Mouse (Mus musculus) forebrain, embryonic 14.5 days (tissue): ENCODE measurements at regions not wholly inside any gene's neighbourhood (a gene's known extent, or its start where the extent isn't known, plus 50 kb on each side); places are given as distances from the start of the nearest gene placed in this dataset.

Experiments
- ATAC-seq: fragments of 200-750 bp; cut with Nextera tagmentation; 2 replicates; pipeline ENCODE4 v1.8.0; 2017; ENCODE audit warnings: mild to moderate bottlenecking, moderate library complexity
- DNase-seq: peaks from one replicate; pipeline ENCODE4 v3.0.0-alpha.2; 2015; ENCODE audit warnings: low spot score
- H3K27ac ChIP-seq: fragments of 300-500 bp; sonication (generic); 2 replicates; pipeline ENCODE4 v1.5.1; 2014; ENCODE audit warnings: low read depth, mild to moderate bottlenecking, control low read depth, low read length, moderate library complexity
- H3K27me3 ChIP-seq: fragments of 300-500 bp; sonication (generic); replicated peaks from 2 replicates; pipeline ENCODE4 v1.6.1; 2014; ENCODE audit warnings: low read length, control low read depth, mixed read lengths; ENCODE audit not compliant: control insufficient read depth, insufficient read depth
- H3K36me3 ChIP-seq: fragments of 300-500 bp; sonication (generic); 2 replicates; pipeline ENCODE4 v1.6.1; 2014; ENCODE audit warnings: low read length, control low read depth; ENCODE audit not compliant: control insufficient read depth, insufficient read depth
- H3K4me1 ChIP-seq: fragments of 300-500 bp; sonication (generic); 2 replicates; pipeline ENCODE4 v1.6.1; 2014; ENCODE audit warnings: antibody characterized with exemption, low read length, control low read depth; ENCODE audit not compliant: control insufficient read depth, insufficient read depth
- H3K4me2 ChIP-seq: fragments of 300-500 bp; sonication (generic); 2 replicates; pipeline ENCODE4 v1.6.1; 2014; ENCODE audit warnings: mild to moderate bottlenecking, control low read depth, low read length
- H3K4me3 ChIP-seq: fragments of 300-500 bp; sonication (generic); 2 replicates; pipeline ENCODE4 v1.5.1; 2014; ENCODE audit warnings: low read depth, low read length, control low read depth
- H3K9ac ChIP-seq: fragments of 300-500 bp; sonication (generic); 2 replicates; pipeline ENCODE4 v1.6.1; 2014; ENCODE audit warnings: mild to moderate bottlenecking, low read length, control low read depth, moderate library complexity
- H3K9me3 ChIP-seq: fragments of 300-500 bp; sonication (generic); replicated peaks from 2 replicates; pipeline ENCODE4 v1.6.1; 2016; ENCODE audit warnings: low read length, control low read depth, mixed read lengths; ENCODE audit not compliant: control insufficient read depth
- WGBS: fragments of 180-500 bp; shearing (Covaris S2); extraction: QIAGEN DNeasy Blood & Tissue Kit; methylation state at CpG from one replicate; pipeline ENCODE4 v1.1.7; 2014; 5-methylcytosine and 5-hydroxymethylcytosine counted together

DNA sequence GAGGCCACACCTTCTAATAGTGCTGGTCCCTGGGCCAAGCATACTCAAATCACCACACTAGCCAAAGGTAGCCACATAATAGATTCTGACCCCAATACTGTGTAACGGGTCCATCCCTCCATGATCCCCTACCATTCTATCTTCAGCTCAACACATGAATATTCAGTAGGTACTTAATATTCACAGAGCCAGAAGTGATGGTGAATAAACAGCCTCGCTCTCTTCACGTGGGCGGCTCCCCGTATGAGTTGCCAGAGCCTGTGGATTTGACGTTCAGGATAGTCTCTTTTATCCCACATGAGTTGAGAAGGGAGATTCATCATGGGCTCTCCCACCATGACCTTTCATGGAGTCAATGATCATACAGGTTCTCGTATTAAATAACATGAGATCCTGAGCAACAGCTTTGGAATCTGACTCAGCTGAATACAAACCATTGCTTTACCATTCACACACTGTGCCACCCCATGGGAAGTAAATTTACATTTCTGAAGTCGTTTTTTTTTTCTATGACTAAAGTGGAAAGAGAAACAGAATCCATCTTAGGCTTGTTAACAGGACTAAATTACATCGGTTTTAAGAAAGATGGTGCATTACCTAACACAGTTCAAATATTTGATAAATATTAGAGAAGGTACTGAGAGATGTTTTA is 297.4 kb downstream of the Mat2b start:
- 27% methylated on average over 9 of the region's 9 CpGs for WGBS
- Histone ChIP-seq H3K4me1 (peaks cover 13% of the 10 kb centered on the region), H3K4me3 (no peak overlapping the region), H3K27ac (no peak overlapping the region), H3K36me3 (no peaks in the 10 kb centered on the region), H3K27me3 (no peaks in the 10 kb centered on the region), H3K9ac (no peak overlapping the region), H3K4me2 (no peak overlapping the region), H3K9me3 (no peaks in the 10 kb centered on the region)
- peak; percentile 83 for ATAC-seq
- peak; percentile 54 for DNase-seq

DNA sequence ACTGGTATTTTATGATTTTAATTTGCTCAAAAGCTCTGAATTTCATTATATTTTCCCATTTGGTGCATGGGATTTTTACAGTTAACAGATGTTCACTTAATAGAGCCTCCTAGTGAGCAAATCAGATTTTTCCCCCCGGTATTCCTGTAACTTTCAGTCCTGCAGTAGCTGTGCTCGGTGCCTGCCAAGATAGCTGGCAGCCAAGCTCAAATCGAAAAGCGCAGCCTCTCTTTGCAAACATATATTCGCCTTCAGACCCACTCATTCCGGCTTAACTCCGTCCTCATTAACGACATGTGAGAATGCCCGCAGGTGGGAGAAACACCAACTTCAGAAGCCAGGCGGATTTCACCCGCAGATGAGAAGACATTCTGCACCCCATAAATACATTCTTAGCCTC is 299.7 kb downstream of the Mat2b start:
- Histone ChIP-seq H3K36me3 (no peaks in the 10 kb centered on the region), H3K4me3 (no peak overlapping the region), H3K9me3 (no peaks in the 10 kb centered on the region), H3K4me2 (peak overlapping the region; percentile 15), H3K4me1 (peaks cover 13% of the 10 kb centered on the region), H3K9ac (no peak overlapping the region), H3K27me3 (no peaks in the 10 kb centered on the region), H3K27ac (peak overlapping the region; percentile 14; the same call in 1 of the 2 replicates)
- peak; percentile 74 for DNase-seq
- WGBS = 36% methylated on average over 11 of the region's 11 CpGs
- peak; percentile 33; the same call in 1 of the 2 replicates for ATAC-seq

DNA sequence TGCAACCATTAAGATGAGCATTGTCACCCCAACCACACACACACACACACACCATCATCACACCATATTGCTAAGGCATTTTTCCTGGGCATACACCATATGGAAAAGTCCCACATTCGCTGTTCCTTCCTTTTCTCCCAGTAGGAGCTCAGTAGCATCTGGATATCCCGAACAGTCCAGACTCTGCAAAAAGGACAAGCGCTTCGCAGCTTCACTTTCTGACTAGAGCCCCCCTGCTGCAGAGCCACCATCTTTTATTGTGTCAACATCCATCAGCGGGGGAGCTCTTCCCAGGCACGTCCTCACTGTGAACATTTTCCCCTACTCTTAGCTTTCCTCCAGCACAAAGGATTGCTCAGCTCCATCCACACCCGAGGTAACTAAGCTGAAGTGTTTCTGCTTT is 300.1 kb downstream of the Mat2b start:
- Histone ChIP-seq H3K36me3 (no peaks in the 10 kb centered on the region), H3K9ac (no peak overlapping the region), H3K27me3 (no peaks in the 10 kb centered on the region), H3K4me1 (peaks cover 13% of the 10 kb centered on the region), H3K27ac (peak overlapping the region; percentile 17; the same call in 1 of the 2 replicates), H3K4me2 (peak overlapping the region; percentile 15), H3K4me3 (no peak overlapping the region), H3K9me3 (no peaks in the 10 kb centered on the region)
- peak; percentile 44; the same call in 1 of the 2 replicates for ATAC-seq
- 23% methylated on average over 7 of the region's 7 CpGs for WGBS
- DNase-seq = peak; percentile 27

DNA sequence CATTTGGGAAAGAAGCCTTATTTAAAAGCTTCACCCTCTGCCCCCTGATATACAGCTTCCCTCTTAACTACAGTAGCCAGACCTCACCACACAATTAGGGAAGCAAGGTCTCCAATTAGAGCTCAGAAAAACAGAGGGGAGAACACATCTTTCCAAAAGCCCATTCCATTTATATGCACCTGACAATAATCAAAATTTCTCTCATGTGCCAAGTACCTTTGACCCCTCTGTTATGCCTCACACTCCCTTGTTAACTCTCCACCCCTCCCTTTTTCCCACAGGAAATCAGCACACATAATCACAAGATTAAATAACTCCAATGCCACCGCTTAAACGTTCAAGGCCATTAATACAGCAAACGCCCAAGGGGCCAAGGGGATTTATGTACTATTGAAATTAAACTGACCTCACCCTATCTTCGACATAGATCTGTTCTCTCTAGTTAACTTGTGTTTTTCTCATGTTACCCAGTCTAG is 300.7 kb downstream of the Mat2b start:
- no peak overlapping the region for H3K27ac ChIP-seq
- ATAC-seq = peak; percentile 42; the same call in 1 of the 2 replicates
- 26% methylated on average over 4 of the region's 4 CpGs for WGBS
- peaks cover 13% of the 10 kb centered on the region for H3K4me1 ChIP-seq
- no peak overlapping the region for H3K4me3 ChIP-seq
- no peaks in the 10 kb centered on the region for H3K36me3 ChIP-seq
- no peak overlapping the region for H3K4me2 ChIP-seq
- peak; percentile 25 for DNase-seq
- H3K9ac ChIP-seq = no peak overlapping the region
- no peaks in the 10 kb centered on the region for H3K27me3 ChIP-seq
- H3K9me3 ChIP-seq = no peaks in the 10 kb centered on the region

DNA sequence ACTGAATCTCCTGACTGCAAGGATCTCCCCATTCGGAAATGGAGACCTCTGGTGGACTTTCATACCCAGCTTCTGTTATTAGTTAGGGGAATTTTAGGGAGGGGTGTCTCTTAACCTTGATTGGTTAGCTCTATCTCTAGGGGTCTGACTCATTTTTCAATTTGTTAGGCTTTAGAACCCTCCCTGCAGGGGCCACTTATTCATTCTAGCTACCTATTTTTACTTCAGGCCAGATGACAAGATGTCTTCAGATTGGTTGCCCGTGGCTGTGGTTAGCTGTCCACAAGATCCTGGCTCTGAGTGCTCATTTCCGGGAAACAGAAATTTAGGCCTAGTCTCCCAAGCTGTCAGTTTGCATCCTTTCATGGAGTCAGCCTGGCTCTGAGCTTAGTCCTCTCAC is 314.3 kb downstream of the Mat2b start:
- Histone ChIP-seq H3K9me3 (no peaks in the 10 kb centered on the region), H3K4me1 (no peaks in the 10 kb centered on the region), H3K4me2 (no peak overlapping the region), H3K36me3 (no peaks in the 10 kb centered on the region), H3K9ac (no peak overlapping the region), H3K27ac (no peak overlapping the region), H3K4me3 (no peak overlapping the region), H3K27me3 (no peaks in the 10 kb centered on the region)
- DNase-seq = no peak
- WGBS = 79% methylated on average over 3 of the region's 3 CpGs
- no peak for ATAC-seq

DNA sequence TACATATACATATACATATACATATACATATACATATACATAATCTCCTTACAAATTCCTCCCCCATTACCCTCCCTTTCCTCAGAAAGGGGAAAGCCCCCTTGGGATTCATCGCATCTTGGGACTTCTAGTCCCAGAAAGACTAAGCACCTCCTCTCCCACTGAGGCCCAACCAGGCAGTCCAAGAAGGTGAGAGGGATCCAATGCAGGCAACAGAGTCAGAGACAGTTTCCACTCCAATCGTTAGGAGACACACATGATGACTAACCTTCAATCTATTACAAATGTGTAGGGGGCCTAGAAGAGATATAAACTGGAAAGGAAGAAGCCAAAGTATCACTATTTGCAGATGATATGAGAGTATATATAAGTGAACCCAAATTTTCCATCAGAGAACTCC is 323.3 kb downstream of the Mat2b start:
- H3K27ac ChIP-seq = no peak overlapping the region
- no peaks in the 10 kb centered on the region for H3K36me3 ChIP-seq
- DNase-seq (no peak), ATAC-seq (no peak)
- H3K9ac ChIP-seq = no peak overlapping the region
- 91% methylated on average over 2 of the region's 2 CpGs for WGBS
- no peaks in the 10 kb centered on the region for H3K4me1 ChIP-seq
- H3K27me3 ChIP-seq = no peaks in the 10 kb centered on the region
- H3K4me3 ChIP-seq = no peak overlapping the region
- no peaks in the 10 kb centered on the region for H3K9me3 ChIP-seq
- H3K4me2 ChIP-seq = no peak overlapping the region

DNA sequence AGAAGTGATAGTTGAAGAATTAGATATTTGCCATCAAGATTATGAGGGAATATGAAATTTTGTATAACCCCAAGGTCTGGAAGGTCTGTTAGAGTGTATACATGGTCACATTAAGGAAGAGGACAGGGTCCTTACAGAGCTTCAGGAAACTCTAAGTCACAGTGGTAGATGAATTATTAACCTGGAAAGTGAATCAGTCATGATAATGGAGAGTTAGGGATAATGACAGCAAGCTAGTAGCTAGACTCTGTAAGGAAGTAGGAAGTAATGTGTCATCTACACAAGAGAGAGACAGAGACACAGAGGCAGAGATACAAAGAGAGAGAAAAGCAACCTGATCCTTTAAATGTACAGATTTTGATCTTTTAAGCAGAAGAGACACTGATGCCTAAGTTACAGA is 328.4 kb downstream of the Mat2b start:
- H3K4me2 ChIP-seq = no peak overlapping the region
- H3K27ac ChIP-seq = no peak overlapping the region
- ATAC-seq (no peak), DNase-seq (no peak)
- no peaks in the 10 kb centered on the region for H3K27me3 ChIP-seq
- no peak overlapping the region for H3K9ac ChIP-seq
- H3K4me3 ChIP-seq = no peak overlapping the region
- H3K9me3 ChIP-seq = no peaks in the 10 kb centered on the region
- H3K36me3 ChIP-seq = no peaks in the 10 kb centered on the region
- H3K4me1 ChIP-seq = 0 out of 2 replicates have a peak, but pooled peaks cover 6% of the 10 kb centered on the region

DNA sequence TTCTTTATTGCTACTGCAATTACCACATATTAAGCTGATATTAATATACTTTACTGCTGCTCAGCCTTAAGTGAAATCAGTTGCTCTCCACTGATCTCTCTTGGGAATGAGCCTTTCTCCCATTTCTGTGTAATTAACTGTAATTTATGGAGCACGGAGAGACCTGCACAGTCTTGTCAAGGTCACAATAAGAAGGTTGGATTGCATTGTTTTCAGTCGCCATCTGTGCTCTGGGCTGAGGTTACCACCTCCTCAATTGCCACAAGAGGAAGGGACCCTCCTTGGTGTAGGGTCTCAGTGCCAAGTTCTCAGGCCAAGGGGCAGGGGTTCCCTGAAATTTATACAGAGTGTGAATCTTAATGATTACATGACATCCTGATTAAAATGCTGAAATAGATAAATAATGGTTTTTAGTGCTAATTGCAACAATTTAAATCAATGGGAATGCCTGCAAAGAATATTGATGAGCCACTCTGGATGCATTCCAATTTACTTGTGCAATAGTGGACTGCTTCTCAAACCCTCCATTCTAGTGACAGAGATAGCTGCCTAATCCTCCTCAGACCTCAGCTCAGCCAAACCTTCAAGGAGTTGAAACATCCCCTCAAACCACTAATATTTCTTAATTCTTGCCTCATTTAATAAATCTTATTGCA is 332.3 kb downstream of the Mat2b start:
- Histone ChIP-seq H3K36me3 (no peaks in the 10 kb centered on the region), H3K4me1 (0 out of 2 replicates have a peak, but pooled peaks cover 6% of the 10 kb centered on the region), H3K9ac (no peak overlapping the region), H3K27ac (no peak overlapping the region), H3K4me3 (no peak overlapping the region), H3K9me3 (no peaks in the 10 kb centered on the region), H3K27me3 (no peaks in the 10 kb centered on the region), H3K4me2 (no peak overlapping the region)
- ATAC-seq (peak; percentile 84), DNase-seq (peak; percentile 71)
- WGBS = 3% methylated on average over 2 of the region's 2 CpGs
